Mouse (Mus musculus): ENCODE results near the gene Wdr74.

DNA sequence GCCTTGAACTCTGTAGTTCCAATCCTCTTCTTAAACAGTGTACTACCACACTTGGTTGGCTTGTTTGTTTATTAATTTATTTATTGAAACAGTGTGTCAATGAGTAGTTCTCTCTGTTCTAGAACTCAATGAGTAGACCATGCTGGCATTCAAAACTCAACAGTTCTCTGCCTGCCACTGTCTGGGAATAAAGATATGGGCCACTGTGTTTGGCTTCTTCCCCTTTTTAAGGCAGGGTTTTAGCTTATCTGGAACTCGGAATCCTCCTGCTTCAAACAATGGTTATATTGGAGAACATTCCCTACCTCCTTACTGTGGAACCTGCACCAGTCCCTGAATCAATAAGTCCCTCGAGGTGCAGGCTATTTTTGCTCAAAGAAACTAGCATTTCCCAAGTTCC lies 23.3 kb downstream of the Wdr74 start:
- no peak for TF ChIP-seq POLR2A (IDR thresholded peaks at IDR 0.05; ENCODE audit: extremely low read depth, insufficient read depth, low read length)
- TF ChIP-seq CTCF (IDR thresholded peaks at IDR 0.05; ENCODE audit: low read depth, low read length), result no peak

All from liver, adult 2 months (tissue).